14 mouse cellular contexts compared by ENCODE assay signal in the genomic region with DNA sequence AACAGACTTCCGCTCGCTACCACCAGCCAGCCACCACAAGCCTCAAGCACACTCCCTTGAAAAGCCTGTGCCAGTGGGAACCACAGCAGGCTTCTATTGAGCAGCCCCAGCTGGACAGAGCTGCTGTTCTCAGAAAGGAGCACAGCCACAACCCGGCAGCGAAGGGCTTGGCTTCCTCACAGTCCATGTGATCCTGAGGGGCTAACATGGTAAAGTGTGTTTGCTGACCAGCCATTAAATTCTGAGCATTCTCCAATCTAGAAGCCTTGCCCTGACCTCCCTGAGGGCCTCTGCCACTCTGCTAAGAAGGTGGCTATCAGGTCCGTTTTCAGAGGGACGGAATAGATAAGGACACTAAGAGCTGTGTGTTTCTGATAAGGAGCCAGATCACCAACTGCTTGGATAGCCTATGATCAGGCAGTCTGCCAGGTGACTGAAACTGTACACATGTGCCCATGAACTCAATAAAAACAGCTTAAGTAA. TPM values are rescaled to one million over a fixed set of nuclear protein-coding genes. Genes with fewer than 3 reads are reported as not detected.
DNase-seq lines count a peak whose midpoint lies in the region; ATAC-seq and TF ChIP-seq lines count a peak whose summit lies in the region.
"Had no signal": no experiment of that assay in that cellular context is flagged by ENCODE, and none has a peak within 500 bp of the region (broad histone marks: within the 10 kb centered on the region; RNA-seq: fewer than 3 reads in every experiment).

No protein-coding gene starts in this region.

- peaks cover 67% of the 10 kb centered on the region for H3K36me3 ChIP-seq in lung, embryonic 15.5 days
- peaks cover 98% of the 10 kb centered on the region for H3K36me3 ChIP-seq in erythroblast, embryonic 14.5 days (ENCODE audit: control insufficient read depth)
- H3K36me3 ChIP-seq in liver, embryonic 16.5 days (ENCODE audit: control insufficient read depth, insufficient read depth) = peaks cover 83% of the 10 kb centered on the region
- peaks cover 23% of the 10 kb centered on the region; the same call in 1 of the 2 replicates for H3K36me3 ChIP-seq in stomach, postnatal 0 days (ENCODE audit: control insufficient read depth, insufficient read depth, low read length)

- no peak for TF ChIP-seq POLR2A in lung, adult 2 months (IDR thresholded peaks at IDR 0.05; ENCODE audit: borderline replicate concordance, extremely low read depth, low read depth, low read length)

- no peak for TF ChIP-seq CTCF in lung, adult 2 months (IDR thresholded peaks at IDR 0.05; ENCODE audit: insufficient read depth, low read length)
- TF ChIP-seq CTCF in stomach, postnatal 0 days (IDR thresholded peaks at IDR 0.05; ENCODE audit: low read depth) = no peak

- no peak overlapping the region for H3K9ac ChIP-seq in lung, embryonic 15.5 days
- peak overlapping the region; percentile 71 for H3K9ac ChIP-seq in liver, embryonic 16.5 days (ENCODE audit: low read depth, low read length)
- H3K9ac ChIP-seq in stomach, postnatal 0 days (ENCODE audit: low read length) = no peak overlapping the region
- H3K9ac ChIP-seq: forebrain, embryonic 12.5 days had no signal

- H3K27ac ChIP-seq in lung, embryonic 15.5 days = no peak overlapping the region
- H3K27ac ChIP-seq in liver, embryonic 16.5 days (ENCODE audit: low read length) = peak overlapping the region; percentile 99
- no peak overlapping the region for H3K27ac ChIP-seq in stomach, postnatal 0 days (replicated peaks)
- H3K27ac ChIP-seq: forebrain, embryonic 12.5 days had no signal

- no peak overlapping the region for H3K4me2 ChIP-seq in lung, embryonic 15.5 days
- H3K4me2 ChIP-seq in liver, embryonic 16.5 days (ENCODE audit: low read depth, low read length) = peak overlapping the region; percentile 60
- H3K4me2 ChIP-seq in stomach, postnatal 0 days (replicated peaks; ENCODE audit: low read depth) = no peak overlapping the region
- H3K4me2 ChIP-seq: forebrain, embryonic 12.5 days had no signal

- TF ChIP-seq EP300 in stomach, postnatal 0 days (optimal IDR thresholded peaks at IDR 0.05) = no peak

- H3K27me3 ChIP-seq in lung, embryonic 15.5 days = no peaks in the 10 kb centered on the region
- no peaks in the 10 kb centered on the region for H3K27me3 ChIP-seq in erythroblast, embryonic 14.5 days (ENCODE audit: control insufficient read depth)
- no peaks in the 10 kb centered on the region for H3K27me3 ChIP-seq in liver, embryonic 16.5 days (ENCODE audit: control insufficient read depth, insufficient read depth, low read depth, low read length)
- H3K27me3 ChIP-seq in stomach, postnatal 0 days (ENCODE audit: control insufficient read depth, insufficient read depth, low read length) = no peaks in the 10 kb centered on the region
- H3K27me3 ChIP-seq: forebrain, embryonic 12.5 days had no signal

- 66% methylated on average over 6 of the region's 6 CpGs for WGBS in lung, embryonic 15.5 days
- WGBS in lung, adult 2 months = 62% methylated on average over 6 of the region's 6 CpGs
- 21% methylated on average over 6 of the region's 6 CpGs for WGBS in liver, embryonic 16.5 days (ENCODE audit: insufficient replicate concordance)
- 67% methylated on average over 6 of the region's 6 CpGs for WGBS in stomach, postnatal 0 days

- no peaks in the 10 kb centered on the region for H3K9me3 ChIP-seq in lung, embryonic 15.5 days
- H3K9me3 ChIP-seq in erythroblast, embryonic 14.5 days (ENCODE audit: control insufficient read depth, low read length) = no peaks in the 10 kb centered on the region
- H3K9me3 ChIP-seq in liver, embryonic 16.5 days (replicated peaks; ENCODE audit: control insufficient read depth, low read length) = no peaks in the 10 kb centered on the region
- H3K9me3 ChIP-seq in stomach, postnatal 0 days (ENCODE audit: control insufficient read depth, low read length) = no peaks in the 10 kb centered on the region
- H3K9me3 ChIP-seq: forebrain, embryonic 12.5 days had no signal

- H3K4me1 ChIP-seq in lung, embryonic 15.5 days = peaks cover 3% of the 10 kb centered on the region; the same call in 1 of the 2 replicates
- peaks cover 8% of the 10 kb centered on the region for H3K4me1 ChIP-seq in lung, adult 2 months (ENCODE audit: control insufficient read depth, insufficient read depth, low read length)
- H3K4me1 ChIP-seq in erythroblast, embryonic 14.5 days (ENCODE audit: control insufficient read depth) = peaks cover 87% of the 10 kb centered on the region
- H3K4me1 ChIP-seq in liver, embryonic 16.5 days (ENCODE audit: control insufficient read depth, low read depth, low read length) = peaks cover 58% of the 10 kb centered on the region
- no peaks in the 10 kb centered on the region for H3K4me1 ChIP-seq in stomach, postnatal 0 days (replicated peaks; ENCODE audit: control insufficient read depth, insufficient read depth)

- DNase-seq in lung, adult 2 months = no peak
- DNase-seq in stomach, postnatal 0 days (ENCODE audit: low spot score) = peak; percentile 39
- DNase-seq in gastrocnemius, postnatal 10 days = no peak
- DNase-seq in right cerebral cortex, adult 18-20 months = no peak
- DNase-seq: cerebellum, postnatal 14 days; gastrocnemius, postnatal 25 days; thymus, postnatal 25 days had no signal

- ATAC-seq in lung, embryonic 15.5 days (ENCODE audit: borderline replicate concordance, extremely low read depth, low FRiP score, low TSS enrichment) = 0 out of 2 replicates have a peak, but pooled peaks have one; percentile 11
- ATAC-seq in liver, embryonic 16.5 days (ENCODE audit: low read depth) = peak; percentile 100
- peak; percentile 72 for ATAC-seq in stomach, postnatal 0 days (ENCODE audit: low FRiP score, low TSS enrichment)

- H3K4me3 ChIP-seq in lung, embryonic 15.5 days = no peak overlapping the region
- no peak overlapping the region for H3K4me3 ChIP-seq in lung, adult 2 months (replicated peaks; ENCODE audit: extremely low read depth, low read depth, low read length)
- H3K4me3 ChIP-seq in erythroblast, embryonic 14.5 days (replicated peaks) = peak overlapping the region; percentile 61
- peak overlapping the region; percentile 40 for H3K4me3 ChIP-seq in liver, embryonic 16.5 days (ENCODE audit: low read depth, low read length)
- H3K4me3 ChIP-seq in stomach, postnatal 0 days (ENCODE audit: low read depth, low read length) = no peak overlapping the region
- H3K4me3 ChIP-seq: forebrain, embryonic 12.5 days had no signal

RNA-seq across cellular contexts. Expression of gene Tut7, which starts 8.8 kb away (rescaled TPM):
- 46.5 and 49.3 TPM in 2 replicates for polyA plus RNA-seq in lung, embryonic 15.5 days (2015; fragmentation: Nextera tagmentation; extraction: Ambion mirVana)
- 20.1 and 24.5 TPM in 2 replicates for polyA plus RNA-seq in lung, adult 2 months (2012; rRNA removed)
- polyA plus RNA-seq in erythroblast, embryonic 14.5 days (2012) = 7.5 and 8.1 TPM in 2 replicates
- polyA plus RNA-seq in liver, embryonic 16.5 days (2015; fragmentation: Nextera tagmentation; extraction: Ambion mirVana) = 57.3 and 59.6 TPM in 2 replicates
- 29.1 and 31.6 TPM in 2 replicates for polyA plus RNA-seq in stomach, postnatal 0 days (2015; fragmentation: Nextera tagmentation; extraction: Ambion mirVana)
- 10 to 100 TPM; 46.3 to 50.3 TPM for total RNA-seq in gastrocnemius, postnatal 10 days (2021)

RNA-seq across cellular contexts. Expression of gene Gm49354, which starts 32.1 kb away (rescaled TPM):
- not detected in 2 replicates for polyA plus RNA-seq in lung, embryonic 15.5 days (2015; fragmentation: Nextera tagmentation; extraction: Ambion mirVana)
- not detected in 2 replicates for polyA plus RNA-seq in lung, adult 2 months (2012; rRNA removed)
- polyA plus RNA-seq in erythroblast, embryonic 14.5 days (2012) = 10.5 and 10.8 TPM in 2 replicates
- not detected in 2 replicates for polyA plus RNA-seq in liver, embryonic 16.5 days (2015; fragmentation: Nextera tagmentation; extraction: Ambion mirVana)
- not detected in 2 replicates for polyA plus RNA-seq in stomach, postnatal 0 days (2015; fragmentation: Nextera tagmentation; extraction: Ambion mirVana)
- total RNA-seq in gastrocnemius, postnatal 10 days (2021) = not detected
- total RNA-seq: adrenal gland, adult 18-20 months; ES-E14; gastrocnemius, postnatal 25 days had no signal
- polyA plus RNA-seq: forebrain, embryonic 12.5 days; large intestine, adult 2 months had no signal

RNA-seq across cellular contexts. Expression of gene Isca1, which starts 44.5 kb away (rescaled TPM):
- 123 and 140 TPM in 2 replicates for polyA plus RNA-seq in lung, embryonic 15.5 days (2015; fragmentation: Nextera tagmentation; extraction: Ambion mirVana)
- polyA plus RNA-seq in lung, adult 2 months (2012; rRNA removed) = 59.0 and 82.1 TPM in 2 replicates
- 62.3 and 68.6 TPM in 2 replicates for polyA plus RNA-seq in erythroblast, embryonic 14.5 days (2012)
- 224 and 231 TPM in 2 replicates for polyA plus RNA-seq in liver, embryonic 16.5 days (2015; fragmentation: Nextera tagmentation; extraction: Ambion mirVana)
- 73.4 and 77.1 TPM in 2 replicates for polyA plus RNA-seq in stomach, postnatal 0 days (2015; fragmentation: Nextera tagmentation; extraction: Ambion mirVana)
- 100 to 1,000 TPM in 1 of 2 experiments, 10 to 100 TPM in 1; 95.1 to 108 TPM for total RNA-seq in gastrocnemius, postnatal 10 days (2021)

Comparison
In these comparisons a context has a peak if more than half of its experiments do, and no peak if none do; other contexts are left out.
1. ATAC-seq: peak in every context shown above with its lines; median percentile 100 in liver, embryonic 16.5 days; 72 in stomach, postnatal 0 days; 11 in lung, embryonic 15.5 days.
2. H3K4me3 ChIP-seq: peak in erythroblast, embryonic 14.5 days (single experiment) and liver, embryonic 16.5 days (single experiment); none in lung, embryonic 15.5 days (single experiment), lung, adult 2 months (single experiment) and stomach, postnatal 0 days (single experiment).